Mouse (Mus musculus): Measurements from ENCODE around the gene Camsap1.

Gene Camsap1

GRCm38 (mm10) chr2:25884756-25885155, 98.3 kb downstream of the Camsap1 start:
- no peak for DNase-seq (ENCODE audit: low read depth, low spot score)

- no peak for DNase-seq (ENCODE audit: low read depth, low spot score)
Measured at GRCm38 (mm10) chr2:25882276-25882675, 100.8 kb downstream of the Camsap1 start.

- DNase-seq (ENCODE audit: low read depth, low spot score), result no peak
Measured at GRCm38 (mm10) chr2:25879061-25879460, 104.0 kb downstream of the Camsap1 start.

- no peak for DNase-seq (ENCODE audit: low read depth, low spot score)
Measured at GRCm38 (mm10) chr2:25878516-25878915, 104.6 kb downstream of the Camsap1 start.

- no peak for DNase-seq (ENCODE audit: low read depth, low spot score)
Measured at GRCm38 (mm10) chr2:25877736-25878268, 105.3 kb downstream of the Camsap1 start.

- DNase-seq (ENCODE audit: low read depth, low spot score), result no peak
Measured at GRCm38 (mm10) chr2:25877250-25877735, 105.8 kb downstream of the Camsap1 start.
